17 mouse cellular contexts compared by ENCODE assay signal in the genomic region with DNA sequence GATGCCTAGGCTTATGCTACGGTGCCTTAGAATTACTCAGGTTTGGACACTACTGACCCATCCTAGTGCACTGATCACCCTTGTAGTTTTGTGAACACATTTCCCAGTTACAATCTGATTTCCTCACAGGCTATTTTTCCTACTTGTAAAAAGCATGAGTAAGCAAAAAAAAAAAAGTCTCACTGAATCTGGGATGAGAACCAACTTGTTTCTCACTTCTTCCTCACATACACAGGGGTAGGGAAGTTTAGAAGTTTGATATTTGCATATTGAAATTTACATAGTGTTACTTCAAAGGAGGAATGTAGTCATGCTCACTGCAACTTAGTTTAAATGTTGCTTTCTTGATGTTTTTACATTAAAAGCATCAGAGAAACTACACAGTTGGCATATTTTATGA.
"Had no signal": no experiment of that assay in that cellular context is flagged by ENCODE, and none has a peak within 500 bp of the region (broad histone marks: within the 10 kb centered on the region; RNA-seq: fewer than 3 reads in every experiment).

No protein-coding gene starts in this region.

- ATAC-seq: lung, postnatal 0 days had no signal

- H3K27ac ChIP-seq: left cerebral cortex, adult 2 months; limb, embryonic 10.5 days; liver, embryonic 15.5 days; midbrain, embryonic 10.5 days; neural tube, embryonic 15.5 days; stomach, embryonic 15.5 days had no signal

- H3K9ac ChIP-seq: liver, embryonic 15.5 days; neural tube, embryonic 15.5 days; stomach, embryonic 15.5 days had no signal

- DNase-seq: kidney, postnatal 10 days; kidney, postnatal 4 days; lung, adult 2 months; lung, postnatal 36 days; midbrain, embryonic 14.5 days; right cerebral cortex, adult 18-20 months; right cerebral cortex, postnatal 25 days; thymus, postnatal 4 days had no signal

- H3K4me1 ChIP-seq: limb, embryonic 10.5 days; liver, embryonic 15.5 days; midbrain, embryonic 10.5 days; neural tube, embryonic 15.5 days; stomach, embryonic 15.5 days had no signal

- H3K4me2 ChIP-seq: liver, embryonic 11.5 days; liver, embryonic 15.5 days; neural tube, embryonic 15.5 days; stomach, embryonic 15.5 days had no signal

- H3K9me3 ChIP-seq: limb, embryonic 10.5 days; liver, embryonic 15.5 days; midbrain, embryonic 10.5 days; neural tube, embryonic 15.5 days; stomach, embryonic 15.5 days had no signal

- H3K27me3 ChIP-seq: liver, embryonic 15.5 days; neural tube, embryonic 15.5 days; stomach, embryonic 15.5 days had no signal

- H3K4me3 ChIP-seq: left cerebral cortex, adult 2 months; limb, embryonic 10.5 days; liver, embryonic 15.5 days; midbrain, embryonic 10.5 days; myocyte; neural tube, embryonic 15.5 days; stomach, embryonic 15.5 days had no signal
